ENCODE assay signal across 20 mouse cellular contexts in genomic region chr12:36831307-36831997, GRCm38 (mm10).
A peak's percentile ranks its signal among the peaks of the same experiment; 100 is the strongest.
DNase-seq lines count a peak whose midpoint lies in the region; ATAC-seq and TF ChIP-seq lines count a peak whose summit lies in the region.
"Had no signal": no experiment of that assay in that cellular context is flagged by ENCODE, and none has a peak within 500 bp of the region (broad histone marks: within the 10 kb centered on the region; RNA-seq: fewer than 3 reads in every experiment).

No protein-coding gene starts in this region.

- no peaks in the 10 kb centered on the region for H3K27me3 ChIP-seq in heart, embryonic 12.5 days (replicated peaks)
- H3K27me3 ChIP-seq in limb, embryonic 12.5 days, result no peaks in the 10 kb centered on the region
- H3K27me3 ChIP-seq in liver, postnatal 0 days (ENCODE audit: insufficient read depth, low read length), result no peaks in the 10 kb centered on the region
- H3K27me3 ChIP-seq: embryonic facial prominence, embryonic 15.5 days; hindbrain, embryonic 12.5 days; liver, embryonic 13.5 days; midbrain, embryonic 13.5 days had no signal

- H3K4me3 ChIP-seq in heart, embryonic 12.5 days, result no peak overlapping the region
- H3K4me3 ChIP-seq in limb, embryonic 12.5 days (replicated peaks), result no peak overlapping the region
- no peak overlapping the region for H3K4me3 ChIP-seq in liver, postnatal 0 days (ENCODE audit: low read depth, low read length)
- H3K4me3 ChIP-seq: embryonic facial prominence, embryonic 15.5 days; forebrain, embryonic 10.5 days; hindbrain, embryonic 12.5 days; liver, embryonic 13.5 days; midbrain, embryonic 13.5 days; myocyte had no signal

- ATAC-seq in heart, embryonic 12.5 days (ENCODE audit: insufficient number of reproducible peaks, low FRiP score), result no peak
- ATAC-seq in limb, embryonic 12.5 days (ENCODE audit: insufficient number of reproducible peaks, insufficient read depth, low FRiP score, low TSS enrichment, low read depth), result no peak
- no peak for ATAC-seq in liver, postnatal 0 days
- ATAC-seq: midbrain, embryonic 13.5 days had no signal

- 60% methylated on average over 14 of the region's 14 CpGs for WGBS in heart, embryonic 12.5 days
- WGBS in limb, embryonic 12.5 days, result 46% methylated on average over 14 of the region's 14 CpGs
- WGBS in liver, postnatal 0 days (ENCODE audit: insufficient replicate concordance), result 50% methylated on average over 14 of the region's 14 CpGs

- peak overlapping the region; percentile 6; the same call in 1 of the 2 replicates for H3K4me2 ChIP-seq in heart, embryonic 12.5 days
- H3K4me2 ChIP-seq in limb, embryonic 12.5 days, result peak overlapping the region; percentile 32
- no peak overlapping the region for H3K4me2 ChIP-seq in liver, postnatal 0 days (ENCODE audit: low read depth, low read length)
- H3K4me2 ChIP-seq: embryonic facial prominence, embryonic 15.5 days; heart, embryonic 11.5 days; hindbrain, embryonic 12.5 days; liver, embryonic 13.5 days; midbrain, embryonic 13.5 days had no signal

- H3K27ac ChIP-seq in heart, embryonic 12.5 days (ENCODE audit: poor library complexity, severe bottlenecking), result no peak overlapping the region
- H3K27ac ChIP-seq in limb, embryonic 12.5 days, result no peak overlapping the region
- H3K27ac ChIP-seq in liver, postnatal 0 days (ENCODE audit: low read depth), result no peak overlapping the region
- H3K27ac ChIP-seq: embryonic facial prominence, embryonic 15.5 days; forebrain, embryonic 10.5 days; hindbrain, embryonic 12.5 days; liver, embryonic 13.5 days; midbrain, embryonic 13.5 days had no signal

- H3K9me3 ChIP-seq in heart, embryonic 12.5 days (replicated peaks), result no peaks in the 10 kb centered on the region
- no peaks in the 10 kb centered on the region for H3K9me3 ChIP-seq in limb, embryonic 12.5 days
- no peaks in the 10 kb centered on the region for H3K9me3 ChIP-seq in liver, postnatal 0 days (ENCODE audit: low read length)
- H3K9me3 ChIP-seq: embryonic facial prominence, embryonic 15.5 days; forebrain, embryonic 10.5 days; hindbrain, embryonic 12.5 days; liver, embryonic 13.5 days; midbrain, embryonic 13.5 days had no signal

- peaks cover 2% of the 10 kb centered on the region; the same call in 1 of the 2 replicates for H3K4me1 ChIP-seq in heart, embryonic 12.5 days (replicated peaks)
- H3K4me1 ChIP-seq in limb, embryonic 12.5 days (replicated peaks), result peaks cover 6% of the 10 kb centered on the region; the same call in 1 of the 2 replicates
- H3K4me1 ChIP-seq in liver, postnatal 0 days (ENCODE audit: insufficient read depth), result no peaks in the 10 kb centered on the region
- H3K4me1 ChIP-seq: embryonic facial prominence, embryonic 15.5 days; forebrain, embryonic 10.5 days; hindbrain, embryonic 12.5 days; liver, embryonic 13.5 days; midbrain, embryonic 13.5 days had no signal

- TF ChIP-seq EP300 in liver, postnatal 0 days (IDR thresholded peaks at IDR 0.05; ENCODE audit: low read depth), result no peak

- H3K9ac ChIP-seq in heart, embryonic 12.5 days, result no peak overlapping the region
- no peak overlapping the region for H3K9ac ChIP-seq in limb, embryonic 12.5 days (replicated peaks)
- no peak overlapping the region for H3K9ac ChIP-seq in liver, postnatal 0 days (replicated peaks)
- H3K9ac ChIP-seq: embryonic facial prominence, embryonic 15.5 days; hindbrain, embryonic 12.5 days; liver, embryonic 13.5 days; midbrain, embryonic 13.5 days had no signal

- no peak for TF ChIP-seq CTCF in liver, postnatal 0 days (IDR thresholded peaks at IDR 0.05; ENCODE audit: low read depth)

- no peaks in the 10 kb centered on the region for H3K36me3 ChIP-seq in heart, embryonic 12.5 days
- H3K36me3 ChIP-seq in limb, embryonic 12.5 days, result no peaks in the 10 kb centered on the region
- no peaks in the 10 kb centered on the region for H3K36me3 ChIP-seq in liver, postnatal 0 days (replicated peaks; ENCODE audit: insufficient read depth, low read length)
- H3K36me3 ChIP-seq: embryonic facial prominence, embryonic 15.5 days; forebrain, embryonic 10.5 days; hindbrain, embryonic 12.5 days; liver, embryonic 13.5 days; midbrain, embryonic 13.5 days had no signal

- no peak for DNase-seq in heart, postnatal 4 days
- DNase-seq in B cell, adult 2 months, result peak; percentile 3 to 8
- DNase-seq in c-Kit-positive CD71-negative TER-119-negative erythroid progenitor cells, embryonic 14.5 days (ENCODE audit: low read depth), result peak; percentile 7
- DNase-seq in adrenal gland, postnatal 25 days, result no peak
- no peak for DNase-seq in liver, postnatal 0 days
- DNase-seq in lung, adult 18-20 months, result no peak
- DNase-seq: cerebellum, adult 9-10 months; gastrocnemius, postnatal 25 days; kidney, adult 2 months; kidney, postnatal 10 days; liver, embryonic 13.5 days; thymus, postnatal 14 days had no signal

Comparison
In these comparisons a context has a peak if more than half of its experiments do, and no peak if none do; other contexts are left out.
1. DNase-seq: peak in B cell, adult 2 months (2 of 2) and c-Kit-positive CD71-negative TER-119-negative erythroid progenitor cells, embryonic 14.5 days (single experiment); none in heart, postnatal 4 days (single experiment), adrenal gland, postnatal 25 days (single experiment), liver, postnatal 0 days (single experiment) and lung, adult 18-20 months (0 of 2).